Mouse (Mus musculus): Measurements from ENCODE around the gene Fam216a. TPM values are rescaled to one million over a fixed set of nuclear protein-coding genes. Genes with fewer than 3 reads are reported as not detected.
A peak's percentile ranks its signal among the peaks of the same experiment; 100 is the strongest.
"Not testable (repeated sequence)": the region's sequence is repeated elsewhere in the genome, so short reads cannot be mapped to it uniquely, and the experiment has no call there.

The Fam216a gene
- polyA plus RNA-seq, 1 experiment = 94.8 TPM

DNA sequence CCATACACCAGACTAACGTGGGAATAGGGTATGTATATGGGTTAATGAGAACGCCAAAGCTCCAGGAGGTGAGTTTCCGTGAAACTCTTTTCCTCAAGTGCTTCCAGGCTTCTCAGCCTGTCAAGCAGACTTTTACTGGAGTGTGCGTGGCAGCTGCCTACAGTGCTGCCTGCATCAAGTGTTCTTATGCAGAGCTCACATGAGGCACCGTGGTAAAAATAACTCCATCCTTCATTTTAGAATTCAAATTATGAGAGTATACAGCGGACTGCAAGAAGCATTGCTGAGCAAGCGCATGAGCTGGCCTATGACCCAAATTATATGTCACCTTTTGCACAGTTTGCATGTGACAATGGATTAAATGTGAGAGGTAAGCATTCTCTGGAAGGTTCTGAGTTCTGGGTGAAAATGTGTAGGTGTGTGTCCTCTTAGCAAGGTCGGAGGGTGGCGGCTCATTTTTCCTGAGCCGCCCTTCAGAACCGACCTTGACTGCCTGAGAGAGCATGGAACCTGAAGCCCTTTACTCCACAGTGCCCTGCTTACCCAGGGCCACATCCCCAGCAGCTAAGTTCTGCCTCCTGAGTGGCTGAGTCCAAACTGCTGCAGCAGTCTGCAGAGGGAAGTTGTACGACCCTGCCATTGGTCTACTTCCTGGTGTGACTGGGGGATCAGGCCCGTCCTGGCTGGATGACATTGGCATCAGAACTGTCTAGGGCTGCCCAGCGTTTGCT lies 52.5 kb downstream of the Fam216a start:
- 74% methylated on average over 14 of the region's 14 CpGs for whole genome bisulfite sequencing
- Histone ChIP-seq H3K4me1 (ENCODE audit: control insufficient read depth, insufficient read depth, low read length) (peaks cover 34% of the 10 kb centered on the region), H3K27ac (ENCODE audit: insufficient read depth, low read length) (no peak overlapping the region), H3K27me3 (ENCODE audit: control insufficient read depth, insufficient read depth, low read length) (no peaks in the 10 kb centered on the region), H3K4me3 (replicated peaks; ENCODE audit: insufficient read depth, low read depth, low read length) (no peak overlapping the region)
- no peak for DNase-seq
- no peak for TF ChIP-seq CTCF (IDR thresholded peaks at IDR 0.05; ENCODE audit: borderline replicate concordance, insufficient read depth, low read depth, low read length)
- no peak for TF ChIP-seq POLR2A (IDR thresholded peaks at IDR 0.05; ENCODE audit: borderline replicate concordance, insufficient read depth, low read length)

- not testable (repeated sequence) for H3K27me3 ChIP-seq (ENCODE audit: control insufficient read depth, insufficient read depth, low read length); H3K4me3 ChIP-seq (replicated peaks; ENCODE audit: insufficient read depth, low read depth, low read length); H3K27ac ChIP-seq (ENCODE audit: insufficient read depth, low read length); DNase-seq
- peaks cover 29% of the 10 kb centered on the region for H3K4me1 ChIP-seq (ENCODE audit: control insufficient read depth, insufficient read depth, low read length)
- WGBS = 92% methylated on average over 3 of the region's 3 CpGs
Measured at GRCm38 (mm10) chr5:122318976-122319375, 53.2 kb downstream of the Fam216a start.

- Histone ChIP-seq H3K27ac (ENCODE audit: insufficient read depth, low read length) (no peak overlapping the region), H3K4me3 (replicated peaks; ENCODE audit: insufficient read depth, low read depth, low read length) (no peak overlapping the region), H3K4me1 (ENCODE audit: control insufficient read depth, insufficient read depth, low read length) (peaks cover 35% of the 10 kb centered on the region), H3K27me3 (ENCODE audit: control insufficient read depth, insufficient read depth, low read length) (no peaks in the 10 kb centered on the region)
- WGBS = 87% methylated on average over 3 of the region's 3 CpGs
- DNase-seq = no peak
- no peak for TF ChIP-seq POLR2A (IDR thresholded peaks at IDR 0.05; ENCODE audit: borderline replicate concordance, insufficient read depth, low read length)
- peak; percentile 33; the same call in 1 of the 2 replicates for TF ChIP-seq CTCF (IDR thresholded peaks at IDR 0.05; ENCODE audit: borderline replicate concordance, insufficient read depth, low read depth, low read length)
Measured at GRCm38 (mm10) chr5:122318100-122318499, 54.1 kb downstream of the Fam216a start.

DNA sequence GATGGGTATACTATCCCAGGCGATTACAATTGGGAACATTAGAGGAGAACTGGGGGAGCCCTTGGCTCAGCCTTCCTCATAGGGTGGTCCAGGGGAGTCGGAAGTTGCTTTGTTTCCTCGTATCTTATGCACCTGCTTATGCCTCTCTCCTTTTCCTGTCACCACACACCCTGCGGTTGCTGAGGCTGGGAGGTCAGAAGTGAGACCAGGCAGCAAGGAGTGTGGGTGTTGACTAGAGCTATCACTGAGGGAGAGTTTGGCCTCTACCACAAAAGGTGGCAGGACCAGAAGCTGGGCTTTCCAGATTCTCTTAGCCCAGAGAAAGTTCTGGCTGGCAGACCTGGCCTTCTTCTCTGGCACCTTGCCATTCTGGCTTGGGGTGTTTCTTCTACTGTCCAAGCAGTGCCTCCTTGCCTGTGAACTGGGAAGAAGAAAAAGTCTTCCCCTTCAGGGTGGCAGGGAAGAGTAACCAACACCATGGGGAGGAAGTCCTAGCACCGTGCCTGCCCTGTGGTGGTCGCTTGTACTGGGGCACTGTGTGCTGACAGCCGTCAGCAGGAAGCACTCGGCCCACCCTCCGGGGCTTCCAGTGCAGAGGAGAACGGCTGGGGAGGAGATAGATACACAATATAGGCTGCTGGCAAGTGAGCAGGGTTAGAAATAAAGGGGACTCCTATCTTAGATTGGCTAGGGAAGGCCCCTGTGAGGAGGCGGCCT lies 54.7 kb downstream of the Fam216a start:
- H3K4me3 ChIP-seq (replicated peaks; ENCODE audit: insufficient read depth, low read depth, low read length) = no peak overlapping the region
- 54% methylated on average over 11 of the region's 11 CpGs for WGBS

DNA sequence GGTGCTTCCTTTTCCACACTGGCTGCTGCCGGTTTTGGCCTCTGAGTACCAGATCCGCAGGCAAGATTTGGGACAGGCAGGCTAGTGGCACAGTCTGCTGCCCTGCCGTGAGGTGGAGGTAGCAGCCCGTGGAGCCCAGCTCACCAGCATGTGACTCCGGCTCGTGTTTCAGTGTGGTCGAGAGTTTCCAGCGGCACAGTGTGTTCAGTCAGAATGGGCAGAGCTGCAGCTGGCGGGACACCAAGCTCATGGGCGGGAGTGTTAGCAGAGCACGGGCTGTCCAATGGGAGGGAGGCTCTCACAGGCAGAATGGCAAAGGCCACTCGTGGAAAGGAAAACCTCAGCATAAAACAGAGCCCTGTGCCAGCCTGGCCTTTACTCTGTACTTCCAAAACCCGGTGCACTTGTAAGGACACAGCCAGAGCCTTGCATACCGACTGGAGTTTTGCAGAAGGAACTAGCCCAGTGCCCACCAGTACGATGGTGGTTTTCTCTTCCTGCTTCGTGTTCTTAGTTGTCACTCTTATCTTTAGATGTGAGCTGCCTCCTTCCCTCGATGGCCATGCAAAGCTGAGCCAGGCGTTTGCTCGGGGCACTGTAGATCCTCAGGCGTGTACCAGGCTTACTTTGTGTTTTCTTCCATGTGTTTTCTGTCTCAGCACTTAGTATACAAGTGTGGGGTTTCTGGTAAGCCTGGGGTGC lies 57.0 kb downstream of the Fam216a start:
- peak; percentile 92 to 95 for DNase-seq
- H3K4me1 ChIP-seq (ENCODE audit: control insufficient read depth, insufficient read depth, low read length) = peaks cover 49% of the 10 kb centered on the region
- 14% methylated on average over 20 of the region's 20 CpGs for WGBS
- H3K27ac ChIP-seq (ENCODE audit: insufficient read depth, low read length) = peak overlapping the region; percentile 73
- no peak overlapping the region for H3K4me3 ChIP-seq (replicated peaks; ENCODE audit: insufficient read depth, low read depth, low read length)
- no peaks in the 10 kb centered on the region for H3K27me3 ChIP-seq (ENCODE audit: control insufficient read depth, insufficient read depth, low read length)
- TF ChIP-seq POLR2A (IDR thresholded peaks at IDR 0.05; ENCODE audit: borderline replicate concordance, insufficient read depth, low read length) (no peak), CTCF (IDR thresholded peaks at IDR 0.05; ENCODE audit: borderline replicate concordance, insufficient read depth, low read depth, low read length) (peak; percentile 35; the same call in 1 of the 2 replicates)

More for the DNA sequence above, 54.7 kb downstream of the Fam216a start:
- peak; percentile 64 for DNase-seq
- TF ChIP-seq CTCF (IDR thresholded peaks at IDR 0.05; ENCODE audit: borderline replicate concordance, insufficient read depth, low read depth, low read length) = no peak
- no peak for TF ChIP-seq POLR2A (IDR thresholded peaks at IDR 0.05; ENCODE audit: borderline replicate concordance, insufficient read depth, low read length)
- H3K27me3 ChIP-seq (ENCODE audit: control insufficient read depth, insufficient read depth, low read length) = no peaks in the 10 kb centered on the region
- peak overlapping the region; percentile 4; the same call in 1 of the 2 replicates for H3K27ac ChIP-seq (ENCODE audit: insufficient read depth, low read length)
- H3K4me1 ChIP-seq (ENCODE audit: control insufficient read depth, insufficient read depth, low read length) = peaks cover 41% of the 10 kb centered on the region

Other genes starting within 250 kb of the Fam216a start
- gene Ccdc63, start 231.5 kb downstream of the Fam216a start, polyA plus RNA-seq (2012; rRNA removed) = 9.3 and 11.9 TPM in 2 replicates
- 410 and 458 TPM in 2 replicates for gene Ppp1cc, start 214.1 kb downstream of the Fam216a start, polyA plus RNA-seq (2012; rRNA removed)
- gene Hvcn1, start 165.6 kb downstream of the Fam216a start, polyA plus RNA-seq (2012; rRNA removed) = 1.00 and 1.3 TPM in 2 replicates
- gene Tctn1, start 107.9 kb downstream of the Fam216a start, polyA plus RNA-seq (2012; rRNA removed) = 28.6 and 29.2 TPM in 2 replicates
- gene Pptc7, start 88.0 kb downstream of the Fam216a start, polyA plus RNA-seq (2012; rRNA removed) = 46.4 and 48.4 TPM in 2 replicates
- 6.9 TPM in 2 replicates for gene Rad9b, start 18.1 kb downstream of the Fam216a start, polyA plus RNA-seq (2012; rRNA removed)
- 170 and 180 TPM in 2 replicates for gene Vps29, start 18.0 kb downstream of the Fam216a start, polyA plus RNA-seq (2012; rRNA removed)
- 46.5 and 48.7 TPM in 2 replicates for gene Gpn3, start 488 bp downstream of the Fam216a start, polyA plus RNA-seq (2012; rRNA removed)
- 189 and 203 TPM in 2 replicates for gene Arpc3, start 19.5 kb upstream of the Fam216a start, polyA plus RNA-seq (2012; rRNA removed)
- 36.0 and 38.0 TPM in 2 replicates for gene Anapc7, start 49.3 kb upstream of the Fam216a start, polyA plus RNA-seq (2012; rRNA removed)
- gene Atp2a2, start 129.9 kb upstream of the Fam216a start, polyA plus RNA-seq (2012; rRNA removed) = 422 and 482 TPM in 2 replicates
- 20.4 and 22.3 TPM in 2 replicates for gene Ift81, start 242.2 kb upstream of the Fam216a start, polyA plus RNA-seq (2012; rRNA removed)